Mouse (Mus musculus): ENCODE data around the gene Tmsb10.
A peak's percentile ranks its signal among the peaks of the same experiment; 100 is the strongest.

DNA sequence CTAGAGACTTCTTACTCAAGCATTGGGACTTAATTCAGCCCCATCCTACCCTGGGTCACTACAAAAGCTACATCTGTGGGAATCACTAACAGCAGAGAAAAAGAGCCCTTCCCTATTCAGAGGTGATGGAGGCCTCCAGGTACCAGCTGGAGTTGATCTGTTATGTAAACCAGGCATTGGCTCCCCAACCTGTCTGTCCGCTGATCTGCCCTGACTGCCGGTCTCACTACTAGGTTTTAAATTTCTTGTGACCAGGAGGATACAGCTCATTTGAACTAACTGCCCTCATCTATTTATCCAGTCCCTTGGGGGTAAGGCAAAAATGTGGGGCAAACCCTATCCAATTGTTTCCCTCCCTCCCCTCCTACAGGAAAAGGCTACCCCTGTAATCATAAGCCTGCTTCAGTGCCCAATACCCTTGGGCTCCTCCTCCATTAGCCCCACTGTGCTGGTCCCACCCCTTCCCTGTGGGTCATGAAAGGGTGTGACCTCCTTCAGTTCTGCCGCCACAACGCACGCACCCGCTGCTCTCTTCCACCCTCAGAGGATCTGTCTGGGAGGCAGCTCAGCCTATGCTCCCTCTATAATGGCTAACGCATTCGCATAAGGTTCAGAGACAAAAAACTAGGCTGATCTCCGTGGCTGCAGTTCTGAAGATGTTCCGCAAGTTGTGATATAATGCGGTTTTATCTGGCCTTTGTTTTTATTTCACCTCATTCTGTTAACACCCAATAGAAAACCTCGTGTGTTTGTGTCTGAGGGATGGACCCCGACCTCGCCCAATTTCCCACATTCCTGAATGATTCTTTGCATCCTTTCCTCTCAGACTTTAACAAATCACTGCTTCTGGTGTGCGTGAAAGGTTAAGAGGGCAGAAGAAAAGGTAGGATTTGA lies 2.1 kb downstream of the Tmsb10 start:
- no peak for TF ChIP-seq CTCF (IDR thresholded peaks at IDR 0.05; ENCODE audit: extremely low read depth, insufficient read depth, low read length)
- TF ChIP-seq POLR2A (IDR thresholded peaks at IDR 0.05; ENCODE audit: extremely low read depth, insufficient read depth, low read length): peak; percentile 53

All from cortical plate, adult 2 months (tissue).